Mouse (Mus musculus): ENCODE data around the gene Nfe2l1. TPM values are rescaled to one million over a fixed set of nuclear protein-coding genes. Genes with fewer than 3 reads are reported as not detected.
A peak's percentile ranks its signal among the peaks of the same experiment; 100 is the strongest.
"Not testable (repeated sequence)": the region's sequence is repeated elsewhere in the genome, so short reads cannot be mapped to it uniquely, and the experiment has no call there.

Gene Nfe2l1
- total RNA-seq, 2 experiments from 2014 or later: 300 to 307 TPM

DNA sequence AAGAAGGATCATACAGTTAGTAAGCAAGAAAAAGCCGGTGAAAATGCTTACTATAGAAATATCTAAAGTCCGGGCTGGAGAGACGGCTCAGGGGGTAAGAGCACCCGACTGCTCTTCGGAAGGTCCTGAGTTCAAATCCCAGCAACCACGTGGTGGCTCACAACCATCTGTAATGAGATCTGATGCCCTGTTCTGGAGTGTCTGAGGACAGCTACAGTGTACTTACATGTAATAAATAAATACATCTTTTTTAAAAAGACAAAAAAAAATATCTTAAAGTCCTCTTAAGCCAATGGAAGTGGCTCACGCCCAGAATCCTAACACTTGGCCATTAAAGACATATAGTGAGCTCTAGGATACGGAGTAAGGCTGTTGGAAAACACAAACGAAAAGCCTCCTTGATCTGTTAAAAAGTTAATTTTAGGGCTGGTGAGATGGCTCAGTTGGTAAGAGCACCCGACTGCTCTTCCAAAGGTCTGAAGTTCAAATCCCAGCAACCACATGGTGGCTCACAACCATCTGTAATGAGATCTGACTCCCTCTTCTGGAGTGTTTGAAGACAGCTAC lies 51.6 kb downstream of the Nfe2l1 start:
- not testable (repeated sequence) for DNase-seq

DNA sequence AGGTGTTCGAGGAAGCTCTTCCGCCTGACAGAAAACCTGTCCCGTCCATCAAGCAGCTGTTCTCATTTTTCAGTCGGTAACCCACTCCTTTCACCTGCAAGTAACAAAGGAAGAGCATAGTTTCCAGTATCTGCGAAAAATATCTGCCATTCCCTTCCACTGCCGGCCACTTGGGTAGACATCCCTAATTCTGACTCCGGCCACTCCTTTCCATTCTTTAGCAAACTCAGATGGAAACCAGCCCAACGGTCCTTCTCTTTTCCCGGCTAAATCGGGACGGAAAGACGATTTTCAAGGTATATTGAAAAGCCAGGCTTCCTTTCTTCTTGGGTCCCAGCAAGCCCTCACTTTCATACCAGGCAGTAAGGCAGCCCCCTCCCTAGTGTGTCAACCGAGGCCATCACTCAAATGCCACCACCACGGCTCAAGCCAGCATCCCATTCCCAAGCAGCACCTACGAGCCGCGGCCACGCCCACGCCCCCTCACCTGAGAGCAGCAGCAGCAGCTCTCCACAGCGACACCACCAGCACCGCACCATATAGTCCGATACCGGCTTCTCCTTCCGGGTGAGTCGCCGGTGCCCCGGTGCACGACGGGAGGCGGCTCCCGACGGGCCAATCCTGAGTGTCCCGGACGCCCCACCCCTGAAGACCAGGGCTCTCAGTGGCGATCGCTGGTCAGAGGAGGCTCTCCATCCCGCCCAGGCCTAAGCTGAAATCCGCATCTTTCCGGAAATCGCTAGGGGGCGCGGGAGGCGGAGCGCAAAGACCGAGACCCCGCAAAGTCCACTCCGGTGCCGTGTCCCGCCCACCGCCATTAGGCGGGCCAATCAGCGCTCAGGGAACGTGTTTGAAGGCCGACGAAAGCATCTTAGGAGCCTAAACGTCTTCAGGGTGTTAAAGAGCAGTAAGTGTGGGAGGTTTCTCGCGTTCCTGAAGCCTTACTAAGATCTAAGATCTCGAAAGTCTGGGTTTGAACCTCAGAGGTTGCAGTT lies 52.5 kb downstream of the Nfe2l1 start, which contains the start of gene Snx11:
Snx11 (minus strand) TSS at position 592 of the 995 bp plus-strand sequence.
- peak; percentile 100 for DNase-seq

DNA sequence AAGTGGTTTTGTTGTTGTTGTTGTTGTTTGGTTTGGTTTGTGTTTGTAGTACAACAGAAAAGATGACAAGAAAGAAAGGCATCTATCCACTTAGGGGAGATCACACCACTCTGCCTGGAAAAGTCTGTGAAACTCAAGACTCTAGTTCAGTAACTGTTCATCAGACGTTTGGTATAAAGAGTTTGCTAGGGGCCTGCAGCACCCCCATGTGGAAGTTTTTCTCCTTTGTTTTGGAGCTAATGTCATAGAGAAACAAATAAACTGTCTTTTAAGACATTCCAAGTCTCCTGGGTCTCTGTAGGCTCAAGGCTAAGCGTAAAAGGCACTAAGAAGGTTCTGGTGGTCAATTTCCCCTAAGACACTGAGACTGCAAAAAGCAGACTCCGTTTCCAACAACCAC lies 53.7 kb downstream of the Nfe2l1 start:
- DNase-seq: no peak

DNA sequence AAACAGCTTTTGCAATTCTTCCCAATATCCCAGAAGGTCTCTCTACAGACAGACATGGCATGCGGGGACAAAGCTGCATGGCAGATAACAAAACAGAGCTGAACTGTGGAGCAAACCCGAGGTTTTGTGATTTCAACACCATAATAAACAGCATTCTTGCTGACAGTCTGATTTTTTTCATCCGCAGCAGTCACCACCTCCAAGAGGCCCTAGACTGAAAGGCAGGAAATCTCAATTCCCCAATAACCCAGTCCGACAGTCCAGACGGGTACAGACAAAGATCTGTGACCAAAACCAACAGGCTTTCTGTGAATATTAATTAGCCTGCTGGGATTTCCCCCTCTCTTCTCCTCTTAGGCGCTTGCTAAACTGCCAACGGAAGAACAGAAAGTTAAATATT lies 54.1 kb downstream of the Nfe2l1 start:
- DNase-seq: no peak

DNA sequence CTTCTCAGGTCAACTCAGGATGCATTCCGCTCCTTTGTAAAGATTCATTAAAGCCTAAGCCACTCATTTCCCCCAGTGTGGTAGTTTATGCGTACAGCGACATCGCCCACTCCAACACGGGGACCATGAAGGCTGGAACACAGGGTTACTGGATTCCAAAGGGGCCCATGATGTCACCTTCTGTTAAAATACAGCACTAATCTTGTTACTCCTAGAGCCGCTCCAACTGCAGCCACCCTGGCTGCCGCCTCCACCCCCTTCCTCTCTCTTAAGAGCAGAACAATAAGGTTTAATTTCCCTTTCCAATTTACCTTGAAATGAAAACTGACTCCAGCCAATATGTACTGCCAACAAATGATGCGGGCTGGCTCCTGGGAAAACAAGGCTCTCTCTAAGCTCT lies 54.7 kb downstream of the Nfe2l1 start:
- DNase-seq: no peak

DNA sequence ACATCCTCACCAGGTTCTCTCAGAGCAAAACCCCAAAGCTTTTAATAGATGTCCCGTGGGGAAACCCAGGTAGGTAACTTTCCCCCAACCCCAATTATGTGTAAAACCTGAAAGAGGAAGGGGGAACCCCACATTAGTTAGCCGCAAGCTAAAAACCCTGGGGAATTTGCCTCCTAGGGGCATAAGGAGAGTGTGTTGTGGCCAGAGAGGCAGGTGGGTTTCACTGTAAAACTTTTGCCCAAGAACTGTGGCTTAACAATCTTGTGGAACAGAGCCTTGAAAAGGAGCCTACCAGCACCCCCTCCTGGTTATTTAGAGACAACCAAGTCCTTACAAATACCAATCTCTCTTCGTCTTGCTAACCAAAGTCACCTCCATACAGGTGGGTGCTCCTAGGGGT lies 55.2 kb downstream of the Nfe2l1 start:
- DNase-seq: no peak

DNA sequence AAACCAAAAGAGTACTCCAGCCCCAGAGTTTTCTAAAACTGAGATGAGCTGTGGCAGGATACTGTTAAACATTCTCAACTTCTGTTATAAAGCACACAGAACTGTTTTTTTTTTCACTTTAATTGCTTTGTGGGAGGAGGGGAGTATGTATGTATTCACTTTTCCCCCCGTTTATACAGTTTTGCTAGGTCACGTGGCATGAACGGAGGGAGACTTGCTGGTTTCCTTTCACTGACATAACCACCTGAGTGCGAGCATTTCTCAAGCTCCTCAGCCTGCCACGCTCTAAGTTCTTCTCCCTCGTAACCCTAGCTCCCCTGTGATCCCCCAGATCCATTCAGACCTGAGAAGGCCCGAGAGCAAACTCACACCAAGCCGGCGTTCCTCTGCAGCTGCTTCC lies 57.4 kb downstream of the Nfe2l1 start:
- no peak for DNase-seq

DNA sequence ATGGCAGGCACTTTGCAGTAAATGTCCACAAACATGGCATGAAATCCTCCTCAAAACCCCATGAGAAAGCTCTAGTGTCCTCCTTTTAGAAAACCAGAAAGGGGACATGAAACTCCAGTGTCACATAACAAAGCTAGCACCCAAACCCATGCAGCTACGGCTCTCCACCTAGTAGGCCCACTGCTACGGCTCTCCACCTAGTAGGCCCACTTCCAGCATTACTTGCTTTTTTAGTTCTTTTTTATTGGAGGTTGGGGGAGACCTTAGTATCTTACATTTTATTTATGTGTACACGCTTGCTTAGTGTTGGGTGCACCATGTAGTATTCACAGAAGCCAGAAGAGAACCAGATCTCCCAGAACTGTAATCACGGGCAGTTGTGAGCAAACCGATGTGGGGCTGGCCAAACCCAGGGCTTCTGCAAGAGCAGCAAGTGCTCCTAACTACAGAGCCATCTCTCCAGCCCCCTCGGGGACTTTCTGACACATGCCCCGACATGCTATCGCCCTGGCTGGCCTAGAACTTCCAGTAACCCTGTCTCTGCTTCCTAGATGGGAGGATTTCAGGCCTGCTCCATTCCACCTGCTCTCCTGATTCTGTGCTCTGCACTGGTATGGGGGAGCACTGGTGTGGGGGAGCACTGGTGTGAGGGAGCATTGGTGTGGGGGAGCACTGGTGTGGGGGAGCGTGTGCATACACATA lies 58.3 kb downstream of the Nfe2l1 start:
- no peak for DNase-seq

DNA sequence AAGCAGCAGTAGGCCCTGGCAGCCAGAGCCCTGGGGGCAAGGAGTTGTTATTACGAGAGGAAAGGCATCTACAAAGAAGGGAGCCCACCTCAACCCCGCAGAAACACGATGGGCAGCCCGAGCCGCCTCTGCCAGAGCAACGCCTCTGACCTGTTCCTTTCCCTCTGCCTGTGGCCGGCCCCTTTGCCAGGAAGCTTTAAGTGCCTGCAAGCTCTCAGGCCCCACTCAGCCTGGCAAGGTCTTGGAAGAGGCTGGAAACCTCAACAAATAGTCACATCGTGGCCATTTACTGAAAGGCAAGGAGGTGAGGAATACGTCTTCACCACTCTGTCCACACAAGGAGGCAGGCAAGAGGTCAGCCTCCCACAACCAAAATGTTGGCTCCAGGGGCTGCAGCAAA lies 61.5 kb downstream of the Nfe2l1 start:
- DNase-seq: no peak

Small RNA genes within 50 kb of the gene (microRNA-seq; reads per million reads assigned to microRNA genes)
- 501 reads per million, percentile 66 among the genes with 10 or more reads in this experiment for gene Mir152

Other genes with a start within 250 kb of the Nfe2l1 start
- 10 to 100 TPM; 19.2 to 22.9 TPM for gene Snx11, start 52.4 kb downstream of the Nfe2l1 start, total RNA-seq (2021)
- gene Cbx1, start 40.8 kb downstream of the Nfe2l1 start, total RNA-seq (2021): 10 to 100 TPM; 64.9 to 73.1 TPM
- 10 to 100 TPM; 45.5 to 50.3 TPM for gene Copz2, start 19.9 kb upstream of the Nfe2l1 start, total RNA-seq (2021)
- 10 to 100 TPM; 54.1 to 54.9 TPM for gene Cdk5rap3, start 86.5 kb upstream of the Nfe2l1 start, total RNA-seq (2021)
- under 1 TPM; 0.24 to 0.66 TPM for gene Prr15l, start 98.1 kb upstream of the Nfe2l1 start, total RNA-seq (2021)
- 10 to 100 TPM; 29.1 to 32.5 TPM for gene Pnpo, start 114.0 kb upstream of the Nfe2l1 start, total RNA-seq (2021)
- gene Sp2, start 153.0 kb upstream of the Nfe2l1 start, total RNA-seq (2021): 10 to 100 TPM; 14.3 to 16.3 TPM
- under 1 TPM; 0.18 to 0.30 TPM for gene Sp6, start 183.4 kb upstream of the Nfe2l1 start, total RNA-seq (2021)
- 10 to 100 TPM; 22.5 to 25.9 TPM for gene Scrn2, start 200.0 kb upstream of the Nfe2l1 start, total RNA-seq (2021)
- gene Lrrc46, start 211.4 kb upstream of the Nfe2l1 start, total RNA-seq (2021): 1 to 10 TPM; 1.0 to 1.1 TPM
- 100 to 1,000 TPM; 137 to 139 TPM for gene Mrpl10, start 211.6 kb upstream of the Nfe2l1 start, total RNA-seq (2021)
- 10 to 100 TPM; 10.2 to 13.2 TPM for gene Osbpl7, start 220.7 kb upstream of the Nfe2l1 start, total RNA-seq (2021)